Mouse (Mus musculus) adipocyte (in vitro differentiated cells): ENCODE results near the gene Zfp467.

Experiments
- DNase-seq: peaks from one replicate; pipeline ENCODE4 v3.0.0-alpha.2; 2016; ENCODE audit warnings: low spot score

Gene Zfp467

GRCm38 (mm10) chr6:48440306-48441014 is 5.2 kb downstream of the Zfp467 start:
- no peak for DNase-seq

- no peak for DNase-seq
Measured at GRCm38 (mm10) chr6:48439654-48440053, 6.0 kb downstream of the Zfp467 start.

- no peak for DNase-seq
Measured at GRCm38 (mm10) chr6:48438475-48439125, 7.0 kb downstream of the Zfp467 start.

- DNase-seq = no peak
Measured at GRCm38 (mm10) chr6:48437679-48438376, 7.8 kb downstream of the Zfp467 start.

- DNase-seq = peak; percentile 68
Measured at GRCm38 (mm10) chr6:48435706-48436349, 9.8 kb downstream of the Zfp467 start.

GRCm38 (mm10) chr6:48435111-48435510 is 10.5 kb downstream of the Zfp467 start:
- DNase-seq = no peak

GRCm38 (mm10) chr6:48434651-48435050 is 11.0 kb downstream of the Zfp467 start:
- DNase-seq = no peak

- DNase-seq = no peak
Measured at GRCm38 (mm10) chr6:48432893-48433816, 12.5 kb downstream of the Zfp467 start.

GRCm38 (mm10) chr6:48430748-48431147 is 14.9 kb downstream of the Zfp467 start:
- DNase-seq = no peak

- DNase-seq = peak; percentile 43
Measured at GRCm38 (mm10) chr6:48428769-48429557, 16.7 kb downstream of the Zfp467 start.

GRCm38 (mm10) chr6:48426956-48427355 is 18.7 kb downstream of the Zfp467 start:
- DNase-seq = no peak

GRCm38 (mm10) chr6:48424074-48424473 is 21.6 kb downstream of the Zfp467 start:
- DNase-seq = no peak

- DNase-seq = no peak
Measured at GRCm38 (mm10) chr6:48423336-48423735, 22.3 kb downstream of the Zfp467 start.

GRCm38 (mm10) chr6:48420647-48421046 is 25.0 kb downstream of the Zfp467 start:
- DNase-seq = no peak

- no peak for DNase-seq
Measured at GRCm38 (mm10) chr6:48416486-48416885, 29.1 kb downstream of the Zfp467 start.

GRCm38 (mm10) chr6:48415636-48416035 is 30.0 kb downstream of the Zfp467 start:
- no peak for DNase-seq

GRCm38 (mm10) chr6:48414886-48415285 is 30.7 kb downstream of the Zfp467 start:
- no peak for DNase-seq

- no peak for DNase-seq
Measured at GRCm38 (mm10) chr6:48413081-48413480, 32.5 kb downstream of the Zfp467 start.

GRCm38 (mm10) chr6:48412662-48413061 is 33.0 kb downstream of the Zfp467 start:
- DNase-seq = no peak

GRCm38 (mm10) chr6:48412147-48412546 is 33.5 kb downstream of the Zfp467 start:
- DNase-seq = no peak
